Mouse (Mus musculus): ENCODE data around the gene Gm45713. TPM values are rescaled to one million over a fixed set of nuclear protein-coding genes. Genes with fewer than 3 reads are reported as not detected.
"Not testable (repeated sequence)": the region's sequence is repeated elsewhere in the genome, so short reads cannot be mapped to it uniquely, and the experiment has no call there.

Gm45713 gene
- total and polyA plus RNA-seq, 3 experiments: 3.9 TPM; not detected in 2

- H3K27me3 ChIP-seq (ENCODE audit: control insufficient read depth in 1 of 2, insufficient read depth in 2 of 2, low read length in 2 of 2); H3K27ac ChIP-seq (ENCODE audit: control insufficient read depth, low read depth, low read length): not testable (repeated sequence)
- TF ChIP-seq ZC3H11A (IDR thresholded peaks at IDR 0.05; ENCODE audit: low read depth, low read length): peak; percentile 47
- peak; percentile 63 for TF ChIP-seq SMC3 (IDR thresholded peaks at IDR 0.05; ENCODE audit: low read depth, low read length)
- TF ChIP-seq RAD21 (IDR thresholded peaks at IDR 0.05; ENCODE audit: low read depth, low read length): peak; percentile 42
- TF ChIP-seq ZNF384 (IDR thresholded peaks at IDR 0.05; ENCODE audit: low read depth, low read length): 0 out of 2 replicates have a peak, but pooled peaks have one; percentile 19
- TF ChIP-seq CTCF (IDR thresholded peaks at IDR 0.05 in 2 of 3, conservative IDR thresholded peaks at IDR 0.05 in 1 of 3; ENCODE audit: control insufficient read depth in 1 of 3, insufficient read depth in 1 of 3, low read depth in 2 of 3, low read length in 3 of 3, poor library complexity in 1 of 3, severe bottlenecking in 1 of 3): peak; percentile 15 to 68 (median 57); a peak in 4 of 6 replicates
- TF ChIP-seq GATA1 (IDR thresholded peaks at IDR 0.05; ENCODE audit: low read depth, low read length): 0 out of 2 replicates have a peak, but pooled peaks have one; percentile 20
These were observed 37.7 kb upstream of the Gm45713 start for GRCm38 (mm10) chr7:45173772-45174171.

GRCm38 (mm10) chr7:45172974-45173373 is 36.9 kb upstream of the Gm45713 start:
- Histone ChIP-seq H3K36me3 (ENCODE audit: control insufficient read depth in 1 of 2, insufficient read depth in 2 of 2, low read length in 2 of 2) (no peaks in the 10 kb centered on the region), H3K9me3 (replicated peaks; ENCODE audit: insufficient read depth, low read length) (no peaks in the 10 kb centered on the region), H3K4me3 (ENCODE audit: control insufficient read depth in 1 of 2, insufficient read depth in 1 of 2, low read depth in 2 of 2, low read length in 2 of 2) (no peak overlapping the region), H3K27me3 (ENCODE audit: control insufficient read depth in 1 of 2, insufficient read depth in 2 of 2, low read length in 2 of 2) (no peaks in the 10 kb centered on the region), H3K4me1 (ENCODE audit: control insufficient read depth in 1 of 2, insufficient read depth in 2 of 2, low read length in 2 of 2) (no peaks in the 10 kb centered on the region), H3K9ac (ENCODE audit: control insufficient read depth, low read depth, low read length, poor library complexity, severe bottlenecking) (no peak overlapping the region), H3K27ac (ENCODE audit: control insufficient read depth, low read depth, low read length) (no peak overlapping the region), H3K79me2 (ENCODE audit: control insufficient read depth, insufficient read depth, low read length, poor library complexity) (no peaks in the 10 kb centered on the region)
- DNase-seq (ENCODE audit: low read depth, low spot score): peak; percentile 68
- no peak for TF ChIP-seq MYC (IDR thresholded peaks at IDR 0.05; ENCODE audit: low read depth, low read length)
- TF ChIP-seq MAX (IDR thresholded peaks at IDR 0.05; ENCODE audit: low read length): no peak
- peak; percentile 29 for TF ChIP-seq RAD21 (IDR thresholded peaks at IDR 0.05; ENCODE audit: low read depth, low read length)
- 0 out of 2 replicates have a peak, but pooled peaks have one; percentile 26 for TF ChIP-seq SIN3A (IDR thresholded peaks at IDR 0.05; ENCODE audit: low read length)
- no peak for TF ChIP-seq BHLHE40 (IDR thresholded peaks at IDR 0.05; ENCODE audit: borderline replicate concordance, low read depth, low read length)
- no peak for TF ChIP-seq POLR2A (IDR thresholded peaks at IDR 0.05; ENCODE audit: control insufficient read depth in 1 of 2, insufficient read depth in 1 of 2, low read depth in 1 of 2, low read length in 2 of 2, poor library complexity in 1 of 2)
- TF ChIP-seq POLR2AphosphoS2 (IDR thresholded peaks at IDR 0.05; ENCODE audit: low read length): no peak
- TF ChIP-seq CTCF (IDR thresholded peaks at IDR 0.05 in 2 of 3, conservative IDR thresholded peaks at IDR 0.05 in 1 of 3; ENCODE audit: control insufficient read depth in 1 of 3, insufficient read depth in 1 of 3, low read depth in 2 of 3, low read length in 3 of 3, poor library complexity in 1 of 3, severe bottlenecking in 1 of 3): peak; percentile 69 to 78 (median 70)
- peak; percentile 70 for TF ChIP-seq SMC3 (IDR thresholded peaks at IDR 0.05; ENCODE audit: low read depth, low read length)
- TF ChIP-seq ZNF384 (IDR thresholded peaks at IDR 0.05; ENCODE audit: low read depth, low read length): 0 out of 2 replicates have a peak, but pooled peaks have one; percentile 7
- peak; percentile 23; the same call in 1 of the 2 replicates for TF ChIP-seq ZC3H11A (IDR thresholded peaks at IDR 0.05; ENCODE audit: low read depth, low read length)
- no peak for TF ChIP-seq NELFE (IDR thresholded peaks at IDR 0.05; ENCODE audit: low read depth, low read length)
- TF ChIP-seq MAZ (IDR thresholded peaks at IDR 0.05; ENCODE audit: low read depth, low read length): no peak

More at GRCm38 (mm10) chr7:45173772-45174171, 37.7 kb upstream of the Gm45713 start:
- DNase-seq (ENCODE audit: low read depth, low spot score): peak; percentile 75
- not testable (repeated sequence) for H3K4me3 ChIP-seq (ENCODE audit: control insufficient read depth in 1 of 2, insufficient read depth in 1 of 2, low read depth in 2 of 2, low read length in 2 of 2); H3K79me2 ChIP-seq (ENCODE audit: control insufficient read depth, insufficient read depth, low read length, poor library complexity); H3K9me3 ChIP-seq (replicated peaks; ENCODE audit: insufficient read depth, low read length); H3K9ac ChIP-seq (ENCODE audit: control insufficient read depth, low read depth, low read length, poor library complexity, severe bottlenecking); H3K36me3 ChIP-seq (ENCODE audit: control insufficient read depth in 1 of 2, insufficient read depth in 2 of 2, low read length in 2 of 2); H3K4me1 ChIP-seq (ENCODE audit: control insufficient read depth in 1 of 2, insufficient read depth in 2 of 2, low read length in 2 of 2)

- H3K27me3 ChIP-seq (ENCODE audit: control insufficient read depth in 1 of 2, insufficient read depth in 2 of 2, low read length in 2 of 2): peaks cover 4% of the 10 kb centered on the region in 2 experiments
- H3K9ac ChIP-seq (ENCODE audit: control insufficient read depth, low read depth, low read length, poor library complexity, severe bottlenecking): no peak overlapping the region
- DNase-seq (ENCODE audit: low read depth, low spot score): no peak
- no peak overlapping the region for H3K27ac ChIP-seq (ENCODE audit: control insufficient read depth, low read depth, low read length)
- no peaks in the 10 kb centered on the region for H3K79me2 ChIP-seq (ENCODE audit: control insufficient read depth, insufficient read depth, low read length, poor library complexity)
- no peak overlapping the region for H3K4me3 ChIP-seq (ENCODE audit: control insufficient read depth in 1 of 2, insufficient read depth in 1 of 2, low read depth in 2 of 2, low read length in 2 of 2)
- H3K4me1 ChIP-seq (ENCODE audit: control insufficient read depth in 1 of 2, insufficient read depth in 2 of 2, low read length in 2 of 2): no peaks in the 10 kb centered on the region
- H3K9me3 ChIP-seq (replicated peaks; ENCODE audit: insufficient read depth, low read length): no peaks in the 10 kb centered on the region
- TF ChIP-seq SIN3A (IDR thresholded peaks at IDR 0.05; ENCODE audit: low read length) (no peak), NELFE (IDR thresholded peaks at IDR 0.05; ENCODE audit: low read depth, low read length) (no peak), JUND (IDR thresholded peaks at IDR 0.05; ENCODE audit: low read depth, low read length) (no peak), RAD21 (IDR thresholded peaks at IDR 0.05; ENCODE audit: low read depth, low read length) (no peak), USF2 (IDR thresholded peaks at IDR 0.05; ENCODE audit: borderline replicate concordance in 1 of 2, insufficient read depth in 1 of 2, low read depth in 1 of 2, low read length in 2 of 2) (no peak), CTCF (IDR thresholded peaks at IDR 0.05 in 2 of 3, conservative IDR thresholded peaks at IDR 0.05 in 1 of 3; ENCODE audit: control insufficient read depth in 1 of 3, insufficient read depth in 1 of 3, low read depth in 2 of 3, low read length in 3 of 3, poor library complexity in 1 of 3, severe bottlenecking in 1 of 3) (no peak)
- H3K36me3 ChIP-seq (ENCODE audit: control insufficient read depth in 1 of 2, insufficient read depth in 2 of 2, low read length in 2 of 2): no peaks in the 10 kb centered on the region
These were observed 33.5 kb upstream of the Gm45713 start for GRCm38 (mm10) chr7:45169495-45169894.

Data from MEL (cell line).